Mouse (Mus musculus) neural tube, embryonic 13.5 days (tissue): ENCODE results near the gene Tmem35b. TPM values are rescaled to one million over a fixed set of nuclear protein-coding genes. Genes with fewer than 3 reads are reported as not detected.

Source experiments
- ATAC-seq: fragments of 200-750 bp; cut with Nextera tagmentation; 2 replicates; pipeline ENCODE4 v1.8.0; 2017; ENCODE audit warnings: low read depth, mild to moderate bottlenecking, moderate TSS enrichment, moderate library complexity
- H3K27ac ChIP-seq: fragments of 300-500 bp; sonication (generic); replicated peaks from 2 replicates; pipeline ENCODE4 v1.5.1; 2015; ENCODE audit warnings: moderate library complexity, mild to moderate bottlenecking, inconsistent platforms
- H3K27me3 ChIP-seq: fragments of 300-500 bp; sonication (generic); 2 replicates; pipeline ENCODE4 v1.6.1; 2015; ENCODE audit warnings: mild to moderate bottlenecking, inconsistent platforms
- H3K36me3 ChIP-seq: fragments of 300-500 bp; sonication (generic); 2 replicates; pipeline ENCODE4 v1.6.1; 2015; ENCODE audit warnings: mild to moderate bottlenecking, inconsistent platforms
- H3K4me1 ChIP-seq: fragments of 300-500 bp; sonication (generic); replicated peaks from 2 replicates; pipeline ENCODE4 v1.6.1; 2015; ENCODE audit warnings: inconsistent platforms
- H3K4me2 ChIP-seq: fragments of 300-500 bp; sonication (generic); 2 replicates; pipeline ENCODE4 v1.6.1; 2015; ENCODE audit warnings: inconsistent platforms, mild to moderate bottlenecking, moderate library complexity
- H3K4me3 ChIP-seq: fragments of 300-500 bp; sonication (generic); 2 replicates; pipeline ENCODE4 v1.5.1; 2015; ENCODE audit warnings: mild to moderate bottlenecking, inconsistent platforms
- H3K9ac ChIP-seq: fragments of 300-500 bp; sonication (generic); 2 replicates; pipeline ENCODE4 v1.6.1; 2015; ENCODE audit warnings: moderate library complexity, mild to moderate bottlenecking, inconsistent platforms
- H3K9me3 ChIP-seq: fragments of 300-500 bp; sonication (generic); 2 replicates; pipeline ENCODE4 v1.6.1; 2016; ENCODE audit warnings: inconsistent platforms
- WGBS: fragments of 180-500 bp; shearing (Covaris S2); methylation state at CpG from one replicate; pipeline ENCODE4 v1.1.7; 2015; 5-methylcytosine and 5-hydroxymethylcytosine counted together
- polyA plus RNA-seq: library from polyadenylated mRNA; unstranded; fragments of >200 nt; fragmentation: Nextera tagmentation; extraction: Ambion mirVana; gene quantifications from 2 replicates; pipeline ENCODE4 v1.2.1, GENCODE M21; 2015

The Tmem35b gene
- polyA plus RNA-seq, 1 experiment from 2014 or later: 18.6 TPM

- H3K4me1 ChIP-seq: peaks cover 59% of the 10 kb centered on the region
- WGBS: under 1% methylated on average over 46 of the region's 67 CpGs
- H3K36me3 ChIP-seq: no peaks in the 10 kb centered on the region
- peak; percentile 81 for ATAC-seq
- peak within 1 kb of the TSS; percentile 90 for H3K4me3 ChIP-seq
- peak within 1 kb of the TSS; percentile 78 for H3K4me2 ChIP-seq
- peak within 1 kb of the TSS; percentile 94 for H3K9ac ChIP-seq
- peak within 1 kb of the TSS; percentile 87 for H3K27ac ChIP-seq
- H3K9me3 ChIP-seq: no peaks in the 10 kb centered on the region
- H3K27me3 ChIP-seq: peaks cover 36% of the 10 kb centered on the region
Measured at GRCm38 (mm10) chr4:127168914-127169345, 45.4 kb downstream of the Tmem35b start, which contains the start of gene Dlgap3. Gene Dlgap3, plus strand, starts transcription at chr4:127169204.

GRCm38 (mm10) chr4:127169346-127170221 is 46.1 kb downstream of the Tmem35b start:
- H3K9ac ChIP-seq: peak overlapping the region; percentile 94
- ATAC-seq: peak; percentile 50
- H3K36me3 ChIP-seq: no peaks in the 10 kb centered on the region
- H3K4me1 ChIP-seq: peaks cover 65% of the 10 kb centered on the region
- WGBS: 2% methylated on average over 50 of the region's 51 CpGs
- peak overlapping the region; percentile 90 for H3K4me3 ChIP-seq
- peak overlapping the region; percentile 87 for H3K27ac ChIP-seq
- peak overlapping the region; percentile 78 for H3K4me2 ChIP-seq
- H3K9me3 ChIP-seq: no peaks in the 10 kb centered on the region
- H3K27me3 ChIP-seq: peaks cover 36% of the 10 kb centered on the region

- H3K9ac ChIP-seq: no peak overlapping the region
Measured at GRCm38 (mm10) chr4:127170866-127171265, 47.4 kb downstream of the Tmem35b start.

GRCm38 (mm10) chr4:127171341-127171905 is 47.9 kb downstream of the Tmem35b start:
- Histone ChIP-seq H3K4me2 (peak overlapping the region; percentile 21; the same call in 1 of the 2 replicates), H3K27me3 (peaks cover 30% of the 10 kb centered on the region), H3K4me3 (no peak overlapping the region), H3K9ac (no peak overlapping the region), H3K4me1 (peaks cover 74% of the 10 kb centered on the region), H3K36me3 (no peaks in the 10 kb centered on the region), H3K9me3 (no peaks in the 10 kb centered on the region), H3K27ac (no peak overlapping the region)
- ATAC-seq: no peak
- WGBS: 50% methylated on average over 4 of the region's 4 CpGs

More at GRCm38 (mm10) chr4:127170866-127171265, 47.4 kb downstream of the Tmem35b start:
- H3K9me3 ChIP-seq: no peaks in the 10 kb centered on the region
- peak overlapping the region; percentile 78 for H3K4me2 ChIP-seq
- no peak overlapping the region; the same call in 1 of the 2 replicates for H3K27ac ChIP-seq
- ATAC-seq: no peak
- H3K36me3 ChIP-seq: no peaks in the 10 kb centered on the region
- 19% methylated on average over 5 of the region's 5 CpGs for WGBS
- H3K4me3 ChIP-seq: no peak overlapping the region
- peaks cover 74% of the 10 kb centered on the region for H3K4me1 ChIP-seq
- peaks cover 31% of the 10 kb centered on the region for H3K27me3 ChIP-seq

- Histone ChIP-seq H3K4me1 (peaks cover 74% of the 10 kb centered on the region), H3K36me3 (no peaks in the 10 kb centered on the region), H3K27ac (no peak overlapping the region), H3K9me3 (no peaks in the 10 kb centered on the region), H3K4me3 (no peak overlapping the region), H3K27me3 (peaks cover 25% of the 10 kb centered on the region), H3K4me2 (no peak overlapping the region; the same call in 1 of the 2 replicates), H3K9ac (peak overlapping the region; percentile 6; the same call in 1 of the 2 replicates)
- 17% methylated on average over 7 of the region's 7 CpGs for WGBS
- no peak for ATAC-seq
Measured at GRCm38 (mm10) chr4:127172119-127172518, 48.6 kb downstream of the Tmem35b start.

GRCm38 (mm10) chr4:127172614-127173013 is 49.1 kb downstream of the Tmem35b start:
- 63% methylated on average over 4 of the region's 4 CpGs for WGBS
- Histone ChIP-seq H3K27me3 (peaks cover 23% of the 10 kb centered on the region), H3K4me1 (peaks cover 70% of the 10 kb centered on the region), H3K4me3 (no peak overlapping the region), H3K9ac (no peak overlapping the region; the same call in 1 of the 2 replicates), H3K4me2 (no peak overlapping the region; the same call in 1 of the 2 replicates), H3K27ac (no peak overlapping the region), H3K36me3 (no peaks in the 10 kb centered on the region), H3K9me3 (no peaks in the 10 kb centered on the region)
- ATAC-seq: no peak

GRCm38 (mm10) chr4:127173461-127173860 is 50.0 kb downstream of the Tmem35b start:
- no peaks in the 10 kb centered on the region for H3K36me3 ChIP-seq
- H3K4me2 ChIP-seq: no peak overlapping the region; the same call in 1 of the 2 replicates
- H3K9ac ChIP-seq: no peak overlapping the region
- ATAC-seq: no peak
- WGBS: 5% methylated on average over 8 of the region's 8 CpGs
- no peaks in the 10 kb centered on the region for H3K9me3 ChIP-seq
- H3K4me3 ChIP-seq: no peak overlapping the region
- peaks cover 23% of the 10 kb centered on the region for H3K27me3 ChIP-seq
- peaks cover 63% of the 10 kb centered on the region for H3K4me1 ChIP-seq
- no peak overlapping the region for H3K27ac ChIP-seq

- no peak for ATAC-seq
- WGBS: 51% methylated on average over 8 of the region's 8 CpGs
Measured at GRCm38 (mm10) chr4:127174075-127174899, 50.8 kb downstream of the Tmem35b start.

GRCm38 (mm10) chr4:127174900-127175278 is 51.4 kb downstream of the Tmem35b start:
- Histone ChIP-seq H3K9ac (no peak overlapping the region), H3K27ac (no peak overlapping the region), H3K4me2 (no peak overlapping the region), H3K9me3 (no peaks in the 10 kb centered on the region), H3K4me1 (peaks cover 70% of the 10 kb centered on the region), H3K4me3 (no peak overlapping the region), H3K36me3 (no peaks in the 10 kb centered on the region), H3K27me3 (peaks cover 24% of the 10 kb centered on the region)
- ATAC-seq: no peak
- 57% methylated on average over 4 of the region's 4 CpGs for WGBS

More at GRCm38 (mm10) chr4:127174075-127174899, 50.8 kb downstream of the Tmem35b start:
- peaks cover 26% of the 10 kb centered on the region for H3K27me3 ChIP-seq
- no peak overlapping the region for H3K4me2 ChIP-seq
- H3K4me3 ChIP-seq: no peak overlapping the region
- H3K4me1 ChIP-seq: peaks cover 70% of the 10 kb centered on the region
- H3K36me3 ChIP-seq: no peaks in the 10 kb centered on the region
- no peak overlapping the region for H3K27ac ChIP-seq
- no peak overlapping the region for H3K9ac ChIP-seq
- no peaks in the 10 kb centered on the region for H3K9me3 ChIP-seq

GRCm38 (mm10) chr4:127177961-127178360 is 54.5 kb downstream of the Tmem35b start:
- H3K4me1 ChIP-seq: peaks cover 47% of the 10 kb centered on the region
- H3K36me3 ChIP-seq: no peaks in the 10 kb centered on the region

GRCm38 (mm10) chr4:127178671-127179070 is 55.2 kb downstream of the Tmem35b start:
- Histone ChIP-seq H3K4me2 (no peak overlapping the region), H3K27me3 (peaks cover 3% of the 10 kb centered on the region; the same call in 1 of the 2 replicates), H3K9ac (no peak overlapping the region), H3K27ac (0 out of 2 replicates have a peak overlapping the region, but pooled peaks have one; percentile 11), H3K4me1 (peaks cover 40% of the 10 kb centered on the region), H3K4me3 (no peak overlapping the region), H3K9me3 (no peaks in the 10 kb centered on the region), H3K36me3 (no peaks in the 10 kb centered on the region)
- no peak for ATAC-seq
- WGBS: 54% methylated on average over 9 of the region's 9 CpGs

More at GRCm38 (mm10) chr4:127177961-127178360, 54.5 kb downstream of the Tmem35b start:
- no peak for ATAC-seq
- 82% methylated on average over 11 of the region's 11 CpGs for WGBS
- Histone ChIP-seq H3K9me3 (no peaks in the 10 kb centered on the region), H3K4me3 (no peak overlapping the region), H3K27ac (no peak overlapping the region), H3K4me2 (no peak overlapping the region), H3K9ac (no peak overlapping the region), H3K27me3 (peaks cover 9% of the 10 kb centered on the region; the same call in 1 of the 2 replicates)
